Mouse (Mus musculus): ENCODE results near the gene Gmfb.

DNA sequence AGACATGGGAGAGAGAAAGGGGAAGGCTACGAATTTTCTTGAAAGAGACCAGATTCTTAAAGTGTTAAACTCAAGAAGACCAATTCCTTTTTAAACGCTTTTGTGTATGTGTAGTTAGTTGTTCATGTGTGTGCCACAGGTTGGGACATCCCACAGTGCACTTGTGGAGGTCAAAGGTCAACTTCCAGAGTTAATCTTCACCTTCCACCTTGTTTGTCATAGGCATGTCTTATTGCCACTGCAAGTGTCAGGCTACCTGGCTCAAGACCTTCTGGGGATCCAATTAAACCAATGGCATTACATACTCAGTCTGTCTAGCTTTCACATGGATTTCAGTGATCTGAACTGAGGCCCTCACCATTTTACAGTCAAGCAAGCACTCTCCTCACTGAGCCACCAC is 2.0 kb upstream of the Gmfb start:
- TF ChIP-seq CTCF (IDR thresholded peaks at IDR 0.05; ENCODE audit: low read depth, low read length) (no peak), EP300 (IDR thresholded peaks at IDR 0.05; ENCODE audit: insufficient read depth, low read depth, low read length) (no peak), POLR2A (IDR thresholded peaks at IDR 0.05; ENCODE audit: insufficient read depth, low read length) (no peak)

Measured in ES-Bruce4 (cell line).